In genomic region chr12:75833960-75834729, GRCm38 (mm10) we compare ENCODE assay signal across 11 mouse cellular contexts. TPM values are rescaled to one million over a fixed set of nuclear protein-coding genes. Genes with fewer than 3 reads are reported as not detected.
DNase-seq lines count a peak whose midpoint lies in the region; ATAC-seq and TF ChIP-seq lines count a peak whose summit lies in the region.
"Had no signal": no experiment of that assay in that cellular context is flagged by ENCODE, and none has a peak within 500 bp of the region (broad histone marks: within the 10 kb centered on the region; RNA-seq: fewer than 3 reads in every experiment).

No protein-coding gene starts in this region.

- no peak for TF ChIP-seq CTCF in intestine, postnatal 0 days (IDR thresholded peaks at IDR 0.05; ENCODE audit: low read depth)

- DNase-seq in heart, postnatal 4 days, result no peak
- DNase-seq in 3T3-L1 (ENCODE audit: low read depth, low spot score), result peak; percentile 60
- peak; percentile 66 for DNase-seq in embryo, embryonic 10.5 days (ENCODE audit: low spot score)
- DNase-seq in layer of hippocampus, postnatal 14 days (ENCODE audit: low spot score in 2 of 2), result no peak
- DNase-seq: layer of hippocampus, postnatal 36 days; lung, postnatal 36 days had no signal

- H3K27me3 ChIP-seq in heart, embryonic 16.5 days (ENCODE audit: control insufficient read depth, insufficient read depth, low read length), result no peaks in the 10 kb centered on the region
- H3K27me3 ChIP-seq in intestine, postnatal 0 days (replicated peaks; ENCODE audit: control insufficient read depth, insufficient read depth, low read length), result no peaks in the 10 kb centered on the region
- no peaks in the 10 kb centered on the region for H3K27me3 ChIP-seq in hindbrain, embryonic 13.5 days
- no peaks in the 10 kb centered on the region for H3K27me3 ChIP-seq in forebrain, embryonic 16.5 days (replicated peaks; ENCODE audit: control insufficient read depth, insufficient read depth, low read length)

- peak overlapping the region; percentile 30 for H3K27ac ChIP-seq in heart, embryonic 16.5 days (ENCODE audit: low read length)
- H3K27ac ChIP-seq in intestine, postnatal 0 days (ENCODE audit: low read depth, low read length), result no peak overlapping the region
- H3K27ac ChIP-seq in hindbrain, embryonic 13.5 days, result no peak overlapping the region
- H3K27ac ChIP-seq in forebrain, embryonic 16.5 days (ENCODE audit: low read length), result no peak overlapping the region
- H3K27ac ChIP-seq: hindbrain, embryonic 10.5 days had no signal

- no peak overlapping the region for H3K9ac ChIP-seq in heart, embryonic 16.5 days (ENCODE audit: low read length)
- no peak overlapping the region for H3K9ac ChIP-seq in intestine, postnatal 0 days (ENCODE audit: low read depth, low read length)
- H3K9ac ChIP-seq in hindbrain, embryonic 13.5 days, result no peak overlapping the region
- H3K9ac ChIP-seq in forebrain, embryonic 16.5 days (replicated peaks; ENCODE audit: low read depth, low read length), result no peak overlapping the region

- H3K36me3 ChIP-seq in heart, embryonic 16.5 days (ENCODE audit: control insufficient read depth, insufficient read depth), result no peaks in the 10 kb centered on the region
- no peaks in the 10 kb centered on the region for H3K36me3 ChIP-seq in intestine, postnatal 0 days (ENCODE audit: control insufficient read depth, insufficient read depth)
- H3K36me3 ChIP-seq in hindbrain, embryonic 13.5 days, result no peaks in the 10 kb centered on the region
- no peaks in the 10 kb centered on the region for H3K36me3 ChIP-seq in forebrain, embryonic 16.5 days (ENCODE audit: control insufficient read depth, insufficient read depth)

- H3K9me3 ChIP-seq in heart, embryonic 16.5 days (replicated peaks; ENCODE audit: control insufficient read depth, low read length), result no peaks in the 10 kb centered on the region
- H3K9me3 ChIP-seq in intestine, postnatal 0 days (ENCODE audit: control insufficient read depth), result no peaks in the 10 kb centered on the region
- H3K9me3 ChIP-seq in hindbrain, embryonic 13.5 days, result no peaks in the 10 kb centered on the region
- no peaks in the 10 kb centered on the region for H3K9me3 ChIP-seq in forebrain, embryonic 16.5 days (ENCODE audit: control insufficient read depth, low read length)
- H3K9me3 ChIP-seq: hindbrain, embryonic 10.5 days had no signal

- no peak overlapping the region for H3K4me3 ChIP-seq in heart, embryonic 16.5 days (ENCODE audit: low read length)
- H3K4me3 ChIP-seq in intestine, postnatal 0 days (ENCODE audit: low read depth, low read length), result no peak overlapping the region
- no peak overlapping the region for H3K4me3 ChIP-seq in hindbrain, embryonic 13.5 days
- H3K4me3 ChIP-seq in forebrain, embryonic 16.5 days (replicated peaks; ENCODE audit: low read length), result no peak overlapping the region
- H3K4me3 ChIP-seq: hindbrain, embryonic 10.5 days had no signal

- 68% methylated on average over 14 of the region's 14 CpGs for WGBS in heart, embryonic 16.5 days
- WGBS in intestine, postnatal 0 days, result 39% methylated on average over 14 of the region's 14 CpGs
- WGBS in hindbrain, embryonic 13.5 days, result 70% methylated on average over 14 of the region's 14 CpGs
- 73% methylated on average over 14 of the region's 14 CpGs for WGBS in forebrain, embryonic 16.5 days

- H3K4me2 ChIP-seq in heart, embryonic 16.5 days (ENCODE audit: low read depth, low read length), result no peak overlapping the region; the same call in 1 of the 2 replicates
- peak overlapping the region; percentile 46 for H3K4me2 ChIP-seq in intestine, postnatal 0 days (replicated peaks; ENCODE audit: low read depth)
- no peak overlapping the region for H3K4me2 ChIP-seq in hindbrain, embryonic 13.5 days
- no peak overlapping the region for H3K4me2 ChIP-seq in forebrain, embryonic 16.5 days (ENCODE audit: low read length)

- no peak for ATAC-seq in heart, embryonic 16.5 days (replicated peaks; ENCODE audit: extremely low read depth, insufficient read depth, low FRiP score)
- peak; percentile 47; the same call in 1 of the 2 replicates for ATAC-seq in intestine, postnatal 0 days
- ATAC-seq in hindbrain, embryonic 13.5 days (ENCODE audit: low FRiP score), result no peak
- ATAC-seq in forebrain, embryonic 16.5 days, result no peak

- peaks cover 38% of the 10 kb centered on the region for H3K4me1 ChIP-seq in heart, embryonic 16.5 days (ENCODE audit: control insufficient read depth, insufficient read depth, low read length)
- peaks cover 5% of the 10 kb centered on the region; the same call in 1 of the 2 replicates for H3K4me1 ChIP-seq in intestine, postnatal 0 days (replicated peaks; ENCODE audit: control insufficient read depth, insufficient read depth, low read length)
- peaks cover 32% of the 10 kb centered on the region for H3K4me1 ChIP-seq in hindbrain, embryonic 13.5 days (replicated peaks)
- peaks cover 21% of the 10 kb centered on the region for H3K4me1 ChIP-seq in forebrain, embryonic 16.5 days (replicated peaks; ENCODE audit: control insufficient read depth, insufficient read depth, low read length)

RNA-seq across cellular contexts. Expression of gene Syne2, which starts 16.2 kb away (rescaled TPM):
- 38.4 and 42.0 TPM in 2 replicates for polyA plus RNA-seq in heart, embryonic 16.5 days (2015; fragmentation: Nextera tagmentation; extraction: Ambion mirVana)
- 10 to 100 TPM; 55.3 to 65.4 TPM for total RNA-seq in heart, postnatal 4 days (2021)
- polyA plus RNA-seq in intestine, postnatal 0 days (2015; fragmentation: Nextera tagmentation; extraction: Ambion mirVana), result 14.5 and 17.3 TPM in 2 replicates
- 10 to 100 TPM; 23.4 to 29.0 TPM for total RNA-seq in layer of hippocampus, postnatal 14 days (2021)
- 63.3 and 67.9 TPM in 2 replicates for polyA plus RNA-seq in hindbrain, embryonic 13.5 days (2015; fragmentation: Nextera tagmentation; extraction: Ambion mirVana)
- polyA plus RNA-seq in forebrain, embryonic 16.5 days (2015; fragmentation: Nextera tagmentation; extraction: Ambion mirVana), result 107 and 110 TPM in 2 replicates

Comparison
In these comparisons a context has a peak if more than half of its experiments do, and no peak if none do; other contexts are left out.
1. DNase-seq: peak in 3T3-L1 (single experiment) and embryo, embryonic 10.5 days (single experiment); none in heart, postnatal 4 days (single experiment) and layer of hippocampus, postnatal 14 days (0 of 2).